Mouse (Mus musculus) forebrain, postnatal 0 days (tissue): ENCODE data around the gene Klrb1b. TPM values are rescaled to one million over a fixed set of nuclear protein-coding genes. Genes with fewer than 3 reads are reported as not detected.
"Not testable (repeated sequence)": the region's sequence is repeated elsewhere in the genome, so short reads cannot be mapped to it uniquely, and the experiment has no call there.

ENCODE experiments used
- ATAC-seq: fragments of 200-750 bp; cut with Nextera tagmentation; 2 replicates; pipeline ENCODE4 v1.8.0; 2017; ENCODE audit warnings: mild to moderate bottlenecking, moderate library complexity
- DNase-seq: peaks from one replicate; pipeline ENCODE4 v3.0.0-alpha.2; 2015
- H3K27ac ChIP-seq: fragments of 300-500 bp; sonication (generic); 2 replicates; pipeline ENCODE4 v1.5.1; 2014; ENCODE audit warnings: low read depth, mild to moderate bottlenecking, antibody characterized with exemption, low read length, moderate library complexity, mixed read lengths
- H3K27me3 ChIP-seq: fragments of 300-500 bp; sonication (generic); 2 replicates; pipeline ENCODE4 v1.6.1; 2014; ENCODE audit warnings: mild to moderate bottlenecking, low read length, mixed read lengths; ENCODE audit not compliant: insufficient read depth
- H3K36me3 ChIP-seq: fragments of 300-500 bp; sonication (generic); 2 replicates; pipeline ENCODE4 v1.6.1; 2014; ENCODE audit warnings: mild to moderate bottlenecking, moderate library complexity; ENCODE audit not compliant: insufficient read depth
- H3K4me1 ChIP-seq: fragments of 300-500 bp; sonication (generic); 2 replicates; pipeline ENCODE4 v1.6.1; 2014; ENCODE audit warnings: antibody characterized with exemption; ENCODE audit not compliant: insufficient read depth
- H3K4me2 ChIP-seq: fragments of 300-500 bp; sonication (generic); 2 replicates; pipeline ENCODE4 v1.6.1; 2014; ENCODE audit warnings: low read depth, mild to moderate bottlenecking, moderate library complexity
- H3K4me3 ChIP-seq: fragments of 300-500 bp; sonication (generic); 2 replicates; pipeline ENCODE4 v1.5.1; 2014; ENCODE audit warnings: low read depth, low read length, mixed read lengths
- H3K9ac ChIP-seq: fragments of 300-500 bp; sonication (generic); 2 replicates; pipeline ENCODE4 v1.6.1; 2014; ENCODE audit warnings: mild to moderate bottlenecking
- H3K9me3 ChIP-seq: fragments of 300-500 bp; sonication (generic); 2 replicates; pipeline ENCODE4 v1.6.1; 2016; ENCODE audit warnings: low read length
- CTCF ChIP-seq: sonication (generic); IDR thresholded peaks from 2 replicates; pipeline ENCODE4 v1.5.1; 2016; ENCODE audit warnings: antibody characterized with exemption, control low read depth, low read depth
- whole genome bisulfite sequencing: fragments of 180-500 bp; shearing (Covaris S2); extraction: QIAGEN DNeasy Blood & Tissue Kit; methylation state at CpG from one replicate; pipeline ENCODE4 v1.1.7; 2014; 5-methylcytosine and 5-hydroxymethylcytosine counted together
- polyA plus RNA-seq: library from polyadenylated mRNA; unstranded; fragments of >200 nt; fragmentation: Nextera tagmentation; extraction: Ambion mirVana; gene quantifications from 2 replicates; pipeline ENCODE4 v1.2.1, GENCODE M21; 2015
- total RNA-seq: library from RNA; depleted of rRNA; stranded (reverse); fragments of >200 nt; gene quantifications from 2 replicates; pipeline ENCODE4 v1.2.3, GENCODE M21; 2014

The Klrb1b gene
- total and polyA plus RNA-seq, 2 experiments from 2014 or later = not detected

DNA sequence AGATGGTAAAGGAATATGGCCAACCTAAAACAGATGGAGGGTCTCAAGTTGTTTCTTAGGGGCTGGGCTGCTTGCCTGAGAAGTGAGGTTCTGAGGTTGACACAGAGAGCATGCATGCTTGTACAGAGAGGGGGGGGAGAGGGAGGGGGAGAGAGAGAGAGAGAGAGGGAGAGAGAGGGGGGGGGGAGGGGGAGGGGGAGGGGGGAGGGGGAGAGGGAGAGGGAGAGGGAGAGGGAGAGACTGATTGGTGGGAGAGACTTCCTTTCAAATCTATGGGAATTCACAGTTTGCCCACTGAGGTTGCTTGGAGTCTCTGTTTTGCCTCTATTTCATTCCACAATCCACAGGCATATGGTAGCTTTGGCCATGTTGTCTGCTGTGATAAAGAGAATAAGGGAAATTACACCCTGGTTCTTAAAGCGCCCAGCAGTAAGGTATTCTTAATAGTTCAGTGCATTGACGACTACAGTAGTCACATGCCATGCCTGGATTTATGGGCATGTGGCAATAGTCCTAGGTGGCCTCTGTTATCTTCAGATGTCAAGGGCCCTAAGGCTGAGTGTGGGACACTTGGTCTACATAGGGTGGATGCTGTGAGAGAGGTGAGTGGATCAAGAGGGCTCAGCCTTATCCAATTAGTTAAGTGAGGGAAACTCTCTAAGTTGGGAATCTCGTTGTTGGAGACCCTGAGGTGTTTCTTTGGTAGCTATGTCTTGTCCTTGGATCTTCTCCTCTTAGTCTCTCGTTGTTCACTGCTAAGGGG, 15.4 kb upstream of the Klrb1b start:
- 34% methylated on average over 4 of the region's 4 CpGs for WGBS
- TF ChIP-seq CTCF = no peak
- H3K4me3 ChIP-seq = peak overlapping the region; percentile 79
- H3K4me1 ChIP-seq = 0 out of 2 replicates have a peak, but pooled peaks cover 5% of the 10 kb centered on the region
- H3K27ac ChIP-seq = no peak overlapping the region
- H3K27me3 ChIP-seq = no peaks in the 10 kb centered on the region
- ATAC-seq (no peak), DNase-seq (peak; percentile 39)
- H3K36me3 ChIP-seq = no peaks in the 10 kb centered on the region
- peak overlapping the region; percentile 74 for H3K9ac ChIP-seq
- H3K4me2 ChIP-seq = peak overlapping the region; percentile 67
- H3K9me3 ChIP-seq = no peaks in the 10 kb centered on the region

DNA sequence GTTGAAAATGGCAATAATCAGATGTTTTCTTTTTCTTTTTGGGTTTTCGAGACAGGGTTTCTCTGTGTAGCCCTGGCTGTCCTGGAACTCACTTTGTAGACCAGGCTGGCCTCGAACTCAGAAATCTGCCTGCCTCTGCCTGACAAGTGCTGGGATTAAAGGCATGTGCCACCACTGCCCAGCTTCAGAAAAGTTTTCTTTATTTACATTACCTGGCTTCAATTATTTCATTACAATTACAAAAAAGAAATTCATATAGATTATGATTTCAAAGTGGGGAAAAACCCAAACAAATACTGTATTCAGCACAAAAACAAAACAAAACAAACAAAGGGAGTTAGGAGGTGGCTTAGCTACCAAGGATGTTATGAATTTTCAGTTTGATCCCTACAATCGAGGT, 14.5 kb upstream of the Klrb1b start:
- 93% methylated on average over 3 of the region's 3 CpGs for WGBS
- H3K36me3 ChIP-seq, DNase-seq, H3K4me1 ChIP-seq, H3K27me3 ChIP-seq, ATAC-seq, H3K4me2 ChIP-seq, H3K27ac ChIP-seq, H3K9ac ChIP-seq, H3K4me3 ChIP-seq, H3K9me3 ChIP-seq: not testable (repeated sequence)

DNA sequence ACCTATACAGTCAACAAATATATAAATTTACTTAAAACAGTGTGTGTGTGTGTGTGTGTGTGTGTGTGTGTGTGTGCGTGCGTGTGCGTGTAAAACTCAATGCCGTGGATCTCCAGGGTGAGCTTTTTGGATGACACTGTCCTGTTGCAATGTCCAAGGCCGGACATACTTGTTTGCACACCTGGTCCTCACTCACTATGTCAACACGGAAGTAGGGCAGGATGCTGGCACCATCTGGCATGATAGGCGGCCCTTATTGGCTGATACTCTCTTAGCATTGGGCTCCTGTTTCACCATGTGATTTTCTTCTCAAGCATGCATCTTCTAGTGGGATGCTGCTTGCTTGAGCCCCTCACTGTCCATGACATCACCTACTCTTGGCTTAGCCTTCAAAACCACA, 13.8 kb upstream of the Klrb1b start:
- TF ChIP-seq CTCF = no peak
- Histone ChIP-seq H3K36me3 (no peaks in the 10 kb centered on the region), H3K4me2 (peak overlapping the region; percentile 51), H3K4me3 (peak overlapping the region; percentile 91), H3K9me3 (no peaks in the 10 kb centered on the region), H3K27ac (peak overlapping the region; percentile 96; the same call in 1 of the 2 replicates), H3K4me1 (0 out of 2 replicates have a peak, but pooled peaks cover 5% of the 10 kb centered on the region), H3K9ac (peak overlapping the region; percentile 93; the same call in 1 of the 2 replicates), H3K27me3 (no peaks in the 10 kb centered on the region)
- DNase-seq = no peak
- WGBS = 78% methylated on average over 7 of the region's 7 CpGs
- no peak for ATAC-seq

DNA sequence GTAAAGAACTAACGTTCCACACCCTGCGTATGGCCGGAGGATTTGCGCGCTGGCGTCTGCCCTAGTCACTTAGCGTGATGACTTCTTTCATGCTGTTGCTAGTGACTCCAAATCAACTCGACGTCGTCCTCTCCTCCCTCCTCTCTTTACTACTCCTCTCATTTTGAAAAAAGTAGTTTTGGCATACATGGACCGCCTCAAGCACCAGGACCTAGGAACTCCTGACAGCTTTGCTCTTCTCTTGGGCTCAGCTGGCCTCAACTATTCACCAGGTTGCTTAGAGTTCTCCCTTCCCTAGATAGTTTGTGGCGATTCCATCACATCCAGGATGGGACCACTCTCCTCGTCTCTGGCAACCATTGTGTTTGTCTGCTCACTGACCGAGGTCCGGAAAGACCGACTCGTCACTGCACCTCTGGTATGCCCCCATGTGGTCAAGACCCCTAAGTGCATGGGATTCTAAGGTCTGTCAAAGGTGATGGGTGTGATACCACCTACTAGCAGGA, 13.2 kb upstream of the Klrb1b start:
- peak; percentile 8 for ATAC-seq
- under 1% methylated on average over 17 of the region's 17 CpGs for WGBS

DNA sequence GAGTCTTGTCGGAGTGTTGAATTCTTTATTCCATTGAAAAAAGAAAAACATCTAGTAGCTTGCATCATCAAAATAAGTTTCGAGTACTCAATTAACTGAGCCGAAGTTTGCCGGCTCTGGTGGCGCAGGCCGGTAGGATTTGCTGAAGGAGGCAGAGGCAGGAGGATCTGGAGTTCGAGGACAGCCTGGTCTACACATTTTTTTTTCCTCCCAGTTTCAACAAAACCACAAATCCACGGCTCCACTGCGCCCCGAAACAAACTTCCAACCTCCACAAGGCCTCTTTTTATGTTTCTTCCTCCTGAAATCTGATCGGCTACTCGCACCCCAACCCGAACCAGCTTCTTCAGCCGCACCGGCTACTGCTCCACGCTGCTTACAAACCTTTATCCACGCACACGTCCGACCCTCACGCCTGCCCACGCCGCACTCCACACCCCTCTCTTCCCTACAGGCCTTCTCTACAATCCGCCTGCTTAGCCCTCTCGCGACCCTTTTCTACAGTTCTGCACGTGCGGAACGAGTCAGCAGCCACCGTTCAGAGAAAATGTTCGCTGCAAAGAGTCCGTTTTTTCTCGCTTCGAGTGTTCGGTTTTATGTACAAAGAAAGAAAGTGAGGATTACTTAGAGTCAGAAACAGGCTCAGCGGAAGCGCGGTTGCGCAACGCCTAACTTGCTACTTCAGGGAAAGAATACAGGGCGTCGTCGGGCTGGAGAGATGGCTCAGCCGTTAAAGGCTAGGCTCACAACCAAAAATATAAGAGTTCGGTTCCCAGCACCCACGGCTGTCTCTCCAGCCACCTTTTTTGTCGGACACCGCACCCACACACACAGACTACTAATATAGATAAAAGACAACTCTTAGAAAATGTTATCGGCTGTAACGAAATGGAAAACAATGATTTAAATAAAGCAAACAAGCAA, 12.5 kb upstream of the Klrb1b start:
- Histone ChIP-seq H3K4me1 (0 out of 2 replicates have a peak, but pooled peaks cover 5% of the 10 kb centered on the region), H3K9ac (peak overlapping the region; percentile 93), H3K36me3 (no peaks in the 10 kb centered on the region), H3K27ac (peak overlapping the region; percentile 96), H3K4me2 (peak overlapping the region; percentile 51), H3K4me3 (peak overlapping the region; percentile 91), H3K9me3 (no peaks in the 10 kb centered on the region), H3K27me3 (no peaks in the 10 kb centered on the region)
- peak; percentile 54 for ATAC-seq
- DNase-seq = peak; percentile 95
- WGBS = 1% methylated on average over 49 of the region's 49 CpGs
- TF ChIP-seq CTCF = no peak

More for the DNA sequence above, 13.2 kb upstream of the Klrb1b start:
- DNase-seq = no peak
- Histone ChIP-seq H3K4me2 (peak overlapping the region; percentile 51), H3K4me3 (peak overlapping the region; percentile 91), H3K9ac (peak overlapping the region; percentile 93), H3K27ac (peak overlapping the region; percentile 96), H3K4me1 (0 out of 2 replicates have a peak, but pooled peaks cover 5% of the 10 kb centered on the region), H3K9me3 (no peaks in the 10 kb centered on the region), H3K36me3 (no peaks in the 10 kb centered on the region), H3K27me3 (no peaks in the 10 kb centered on the region)
- peak; percentile 78 for TF ChIP-seq CTCF

DNA sequence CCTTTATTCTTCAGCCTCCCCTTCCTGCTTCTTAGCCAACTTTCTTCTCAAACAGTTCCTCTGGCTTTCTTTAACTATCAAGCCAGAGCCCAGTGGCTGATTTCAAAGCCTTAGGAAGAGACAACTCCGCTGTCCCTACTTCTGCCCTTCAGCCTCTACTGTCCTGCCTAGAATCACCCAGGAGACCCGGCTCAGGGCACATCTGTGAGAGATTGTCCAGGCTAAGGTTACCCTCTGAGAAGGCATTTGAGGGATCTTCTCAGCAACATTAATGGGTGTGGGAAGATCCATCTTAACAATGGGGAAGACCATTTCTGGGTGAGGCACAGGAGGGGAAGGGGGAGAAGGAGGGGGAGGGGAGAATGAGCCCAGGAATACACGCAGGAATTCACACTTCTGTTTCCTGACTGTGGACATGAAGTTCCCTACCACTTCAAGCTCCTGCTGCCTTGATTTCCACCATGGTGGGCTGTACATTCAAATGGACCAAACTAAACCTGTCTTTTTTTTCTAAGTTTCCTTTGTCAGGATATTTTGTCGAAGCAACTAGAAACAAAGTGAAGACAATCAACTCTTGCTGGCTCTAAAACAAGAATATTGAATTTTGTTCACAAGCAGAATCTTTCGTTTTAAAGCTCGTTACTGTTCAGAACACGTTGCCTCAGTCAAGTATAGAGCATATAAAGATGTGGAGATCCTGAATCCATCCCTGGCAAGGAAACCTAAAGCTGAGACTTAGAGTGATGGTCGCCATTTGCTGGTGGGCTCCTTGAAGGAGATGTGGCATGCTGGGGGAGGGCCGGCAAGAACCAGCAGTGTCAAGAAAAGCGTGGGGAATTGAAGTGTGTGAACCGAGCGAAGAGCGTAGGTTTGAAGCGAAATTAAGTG, 11.6 kb upstream of the Klrb1b start:
- no peak for TF ChIP-seq CTCF
- no peak for DNase-seq
- peak overlapping the region; percentile 96 for H3K27ac ChIP-seq
- peak overlapping the region; percentile 91 for H3K4me3 ChIP-seq
- H3K27me3 ChIP-seq = no peaks in the 10 kb centered on the region
- peak; percentile 52 for ATAC-seq
- WGBS = under 1% methylated on average over 14 of the region's 14 CpGs
- H3K36me3 ChIP-seq = no peaks in the 10 kb centered on the region
- H3K9ac ChIP-seq = peak overlapping the region; percentile 93
- H3K9me3 ChIP-seq = no peaks in the 10 kb centered on the region
- H3K4me1 ChIP-seq = 0 out of 2 replicates have a peak, but pooled peaks cover 5% of the 10 kb centered on the region
- peak overlapping the region; percentile 51 for H3K4me2 ChIP-seq
